Mouse (Mus musculus): ENCODE results near the gene Tspan9. TPM values are rescaled to one million over a fixed set of nuclear protein-coding genes. Genes with fewer than 3 reads are reported as not detected.

The Tspan9 gene
- polyA plus RNA-seq, 1 experiment from 2014 or later: 66.0 TPM

DNA sequence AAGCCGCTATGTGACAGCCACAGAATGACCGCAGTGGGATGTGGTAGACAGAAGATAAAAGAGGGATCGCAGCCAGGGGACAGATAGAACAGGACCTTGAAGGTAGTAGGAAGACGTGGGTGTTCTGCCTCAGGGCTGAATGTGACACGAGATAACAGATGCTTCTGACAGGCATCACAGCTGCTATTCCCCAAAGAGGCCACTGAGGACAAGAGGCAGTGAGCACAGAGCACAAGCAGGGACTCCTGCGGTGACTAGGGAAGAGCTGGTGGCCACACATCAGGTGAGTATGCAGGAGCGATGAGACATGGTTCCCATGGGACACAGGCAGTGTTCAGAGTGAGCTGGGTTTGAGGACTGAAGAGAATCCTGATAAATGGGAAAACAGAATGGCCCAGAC, 173.7 kb downstream of the Tspan9 start:
- no peaks in the 10 kb centered on the region for H3K9me3 ChIP-seq (ENCODE audit: control insufficient read depth, low read length)
- no peak for DNase-seq (ENCODE audit: low spot score)
- H3K27me3 ChIP-seq (ENCODE audit: control insufficient read depth, insufficient read depth, low read length): no peaks in the 10 kb centered on the region
- WGBS: 72% methylated on average over 7 of the region's 7 CpGs
- H3K36me3 ChIP-seq (ENCODE audit: control insufficient read depth, insufficient read depth, low read length): no peaks in the 10 kb centered on the region
- H3K4me2 ChIP-seq (ENCODE audit: low read depth): no peak overlapping the region
- H3K9ac ChIP-seq (ENCODE audit: low read length): no peak overlapping the region
- H3K27ac ChIP-seq (ENCODE audit: low read depth, low read length): no peak overlapping the region
- no peak overlapping the region for H3K4me3 ChIP-seq (ENCODE audit: low read depth, low read length)
- ATAC-seq (ENCODE audit: insufficient read depth, low FRiP score, low TSS enrichment): no peak
- H3K4me1 ChIP-seq (ENCODE audit: control insufficient read depth, insufficient read depth, low read length): peaks cover 16% of the 10 kb centered on the region

DNA sequence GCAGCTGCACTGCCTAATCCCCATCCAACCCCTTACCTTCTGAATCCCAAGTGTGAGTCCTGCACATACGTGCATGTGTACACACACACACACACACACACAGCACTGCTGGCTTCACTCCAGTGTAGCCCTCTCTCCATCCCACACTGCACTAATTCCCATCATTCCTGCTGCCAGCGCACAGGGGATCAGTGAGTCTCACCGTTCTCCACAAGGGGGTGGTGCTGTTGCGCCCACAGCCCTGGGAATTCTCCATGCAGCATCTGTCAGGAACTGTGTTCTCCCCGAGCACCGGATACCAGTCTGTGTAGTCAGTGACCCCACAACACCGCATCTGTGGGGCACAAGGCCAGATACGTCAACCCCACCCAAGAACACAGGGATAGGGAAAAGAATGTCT, 177.9 kb downstream of the Tspan9 start:
- Histone ChIP-seq H3K4me2 (ENCODE audit: low read depth) (no peak overlapping the region), H3K27me3 (ENCODE audit: control insufficient read depth, insufficient read depth, low read length) (no peaks in the 10 kb centered on the region), H3K9me3 (ENCODE audit: control insufficient read depth, low read length) (no peaks in the 10 kb centered on the region), H3K36me3 (ENCODE audit: control insufficient read depth, insufficient read depth, low read length) (peaks cover 2% of the 10 kb centered on the region; the same call in 1 of the 2 replicates), H3K4me1 (ENCODE audit: control insufficient read depth, insufficient read depth, low read length) (no peaks in the 10 kb centered on the region), H3K27ac (ENCODE audit: low read depth, low read length) (no peak overlapping the region), H3K9ac (ENCODE audit: low read length) (no peak overlapping the region), H3K4me3 (ENCODE audit: low read depth, low read length) (no peak overlapping the region)
- DNase-seq (ENCODE audit: low spot score) (peak; percentile 43), ATAC-seq (ENCODE audit: insufficient read depth, low FRiP score, low TSS enrichment) (no peak)
- 49% methylated on average over 8 of the region's 8 CpGs for whole genome bisulfite sequencing

DNA sequence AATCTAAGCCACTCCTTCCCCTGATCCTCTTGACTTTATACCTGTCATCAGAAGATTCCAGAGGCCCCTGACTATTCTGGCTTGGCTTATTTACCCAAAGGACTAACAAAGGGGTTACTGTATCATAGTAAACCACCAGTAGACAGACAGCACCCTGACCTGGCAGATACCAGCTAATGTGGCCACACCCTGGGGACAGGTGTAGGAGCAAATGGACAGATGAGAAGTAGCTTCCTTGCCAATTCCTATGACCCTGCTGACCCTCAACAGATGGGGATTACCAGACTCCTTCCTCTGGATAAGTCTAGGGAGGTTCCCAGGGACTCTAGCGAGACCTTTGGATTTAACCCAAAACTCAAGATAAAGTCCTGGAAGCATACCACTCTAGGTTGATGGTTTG, 183.2 kb downstream of the Tspan9 start:
- no peak overlapping the region for H3K4me3 ChIP-seq (ENCODE audit: low read depth, low read length)
- DNase-seq (ENCODE audit: low spot score) (no peak), ATAC-seq (ENCODE audit: insufficient read depth, low FRiP score, low TSS enrichment) (no peak)
- peaks cover 2% of the 10 kb centered on the region; the same call in 1 of the 2 replicates for H3K36me3 ChIP-seq (ENCODE audit: control insufficient read depth, insufficient read depth, low read length)
- no peak overlapping the region for H3K27ac ChIP-seq (ENCODE audit: low read depth, low read length)
- no peaks in the 10 kb centered on the region for H3K4me1 ChIP-seq (ENCODE audit: control insufficient read depth, insufficient read depth, low read length)
- no peaks in the 10 kb centered on the region for H3K9me3 ChIP-seq (ENCODE audit: control insufficient read depth, low read length)
- H3K9ac ChIP-seq (ENCODE audit: low read length): no peak overlapping the region
- no peaks in the 10 kb centered on the region for H3K27me3 ChIP-seq (ENCODE audit: control insufficient read depth, insufficient read depth, low read length)
- no peak overlapping the region for H3K4me2 ChIP-seq (ENCODE audit: low read depth)
- WGBS: 95% methylated on average over 1 of the region's 1 CpGs

DNA sequence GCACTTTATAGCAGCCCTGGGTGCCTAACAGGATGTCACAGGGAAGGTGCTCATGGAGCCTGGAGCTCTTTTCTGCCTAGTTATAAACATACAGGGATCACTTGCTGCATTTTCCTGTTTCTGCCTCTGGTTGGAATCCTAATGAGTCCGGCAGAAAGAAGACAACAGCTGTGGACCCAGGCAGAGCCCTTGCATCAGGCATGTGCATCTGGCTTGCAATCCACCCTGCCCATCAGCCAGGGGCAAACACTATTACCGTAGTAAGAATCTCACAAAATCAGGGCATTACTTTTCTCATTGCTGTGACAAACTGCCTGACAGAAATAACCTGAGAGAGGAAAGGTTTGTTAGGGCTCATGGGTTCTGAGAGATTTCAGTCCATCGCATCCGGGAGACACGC, 187.2 kb downstream of the Tspan9 start:
- H3K9ac ChIP-seq (ENCODE audit: low read length): no peak overlapping the region
- H3K27me3 ChIP-seq (ENCODE audit: control insufficient read depth, insufficient read depth, low read length): no peaks in the 10 kb centered on the region
- WGBS: 84% methylated on average over 5 of the region's 5 CpGs
- H3K9me3 ChIP-seq (ENCODE audit: control insufficient read depth, low read length): no peaks in the 10 kb centered on the region
- no peaks in the 10 kb centered on the region for H3K36me3 ChIP-seq (ENCODE audit: control insufficient read depth, insufficient read depth, low read length)
- DNase-seq (ENCODE audit: low spot score): no peak
- ATAC-seq (ENCODE audit: insufficient read depth, low FRiP score, low TSS enrichment): no peak
- no peak overlapping the region for H3K4me2 ChIP-seq (ENCODE audit: low read depth)
- no peaks in the 10 kb centered on the region for H3K4me1 ChIP-seq (ENCODE audit: control insufficient read depth, insufficient read depth, low read length)
- no peak overlapping the region for H3K4me3 ChIP-seq (ENCODE audit: low read depth, low read length)
- H3K27ac ChIP-seq (ENCODE audit: low read depth, low read length): no peak overlapping the region

DNA sequence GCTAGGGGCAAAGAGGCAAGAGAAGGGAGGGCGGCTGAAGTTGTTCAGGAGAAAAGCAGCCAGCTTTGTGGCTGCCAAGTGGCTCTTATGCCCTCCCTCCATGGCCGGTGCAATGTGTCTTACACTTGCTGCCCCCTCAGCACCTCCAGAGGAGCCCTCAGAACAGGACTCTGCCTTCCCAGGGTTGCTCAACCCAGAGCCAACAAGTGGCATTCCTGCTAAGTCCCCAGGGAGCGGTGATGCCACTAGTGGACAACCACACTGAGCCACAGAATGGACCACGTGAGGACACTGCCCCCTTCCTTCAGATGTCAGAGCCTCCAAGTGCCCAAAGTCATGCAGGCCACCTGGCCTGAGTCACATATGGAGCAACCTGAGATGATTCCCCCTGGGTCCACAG, 190.3 kb downstream of the Tspan9 start:
- no peak overlapping the region for H3K27ac ChIP-seq (ENCODE audit: low read depth, low read length)
- 0 out of 2 replicates have a peak, but pooled peaks have one; percentile 20 for ATAC-seq (ENCODE audit: insufficient read depth, low FRiP score, low TSS enrichment)
- WGBS: 87% methylated on average over 4 of the region's 4 CpGs

GRCm38 (mm10) chr6:127949885-127950284, 193.5 kb downstream of the Tspan9 start:
- Histone ChIP-seq H3K27me3 (ENCODE audit: control insufficient read depth, insufficient read depth, low read length) (no peaks in the 10 kb centered on the region), H3K9ac (ENCODE audit: low read length) (no peak overlapping the region), H3K4me3 (ENCODE audit: low read depth, low read length) (no peak overlapping the region), H3K27ac (ENCODE audit: low read depth, low read length) (no peak overlapping the region), H3K9me3 (ENCODE audit: control insufficient read depth, low read length) (no peaks in the 10 kb centered on the region), H3K36me3 (ENCODE audit: control insufficient read depth, insufficient read depth, low read length) (no peaks in the 10 kb centered on the region), H3K4me2 (ENCODE audit: low read depth) (no peak overlapping the region), H3K4me1 (ENCODE audit: control insufficient read depth, insufficient read depth, low read length) (no peaks in the 10 kb centered on the region)
- DNase-seq (ENCODE audit: low spot score) (no peak), ATAC-seq (ENCODE audit: insufficient read depth, low FRiP score, low TSS enrichment) (no peak)
- 90% methylated on average over 7 of the region's 7 CpGs for WGBS

More for the DNA sequence above, 190.3 kb downstream of the Tspan9 start:
- Histone ChIP-seq H3K36me3 (ENCODE audit: control insufficient read depth, insufficient read depth, low read length) (no peaks in the 10 kb centered on the region), H3K4me3 (ENCODE audit: low read depth, low read length) (no peak overlapping the region), H3K4me2 (ENCODE audit: low read depth) (no peak overlapping the region), H3K4me1 (ENCODE audit: control insufficient read depth, insufficient read depth, low read length) (no peaks in the 10 kb centered on the region), H3K9me3 (ENCODE audit: control insufficient read depth, low read length) (no peaks in the 10 kb centered on the region), H3K9ac (ENCODE audit: low read length) (no peak overlapping the region), H3K27me3 (ENCODE audit: control insufficient read depth, insufficient read depth, low read length) (no peaks in the 10 kb centered on the region)
- DNase-seq (ENCODE audit: low spot score): no peak

- H3K27me3 ChIP-seq (ENCODE audit: control insufficient read depth, insufficient read depth, low read length): no peaks in the 10 kb centered on the region
- no peak overlapping the region for H3K4me2 ChIP-seq (ENCODE audit: low read depth)
- WGBS: 93% methylated on average over 9 of the region's 9 CpGs
- H3K9ac ChIP-seq (ENCODE audit: low read length): no peak overlapping the region
- ATAC-seq (ENCODE audit: insufficient read depth, low FRiP score, low TSS enrichment) (no peak), DNase-seq (ENCODE audit: low spot score) (no peak)
- H3K4me1 ChIP-seq (ENCODE audit: control insufficient read depth, insufficient read depth, low read length): no peaks in the 10 kb centered on the region
- H3K9me3 ChIP-seq (ENCODE audit: control insufficient read depth, low read length): no peaks in the 10 kb centered on the region
- H3K4me3 ChIP-seq (ENCODE audit: low read depth, low read length): no peak overlapping the region
- no peaks in the 10 kb centered on the region for H3K36me3 ChIP-seq (ENCODE audit: control insufficient read depth, insufficient read depth, low read length)
- no peak overlapping the region for H3K27ac ChIP-seq (ENCODE audit: low read depth, low read length)
These were observed 194.7 kb downstream of the Tspan9 start for GRCm38 (mm10) chr6:127948656-127949055.

- peak; percentile 75 for DNase-seq (ENCODE audit: low spot score)
- H3K27ac ChIP-seq (ENCODE audit: low read depth, low read length): no peak overlapping the region
These were observed 197.7 kb downstream of the Tspan9 start for GRCm38 (mm10) chr6:127945725-127946124.

DNA sequence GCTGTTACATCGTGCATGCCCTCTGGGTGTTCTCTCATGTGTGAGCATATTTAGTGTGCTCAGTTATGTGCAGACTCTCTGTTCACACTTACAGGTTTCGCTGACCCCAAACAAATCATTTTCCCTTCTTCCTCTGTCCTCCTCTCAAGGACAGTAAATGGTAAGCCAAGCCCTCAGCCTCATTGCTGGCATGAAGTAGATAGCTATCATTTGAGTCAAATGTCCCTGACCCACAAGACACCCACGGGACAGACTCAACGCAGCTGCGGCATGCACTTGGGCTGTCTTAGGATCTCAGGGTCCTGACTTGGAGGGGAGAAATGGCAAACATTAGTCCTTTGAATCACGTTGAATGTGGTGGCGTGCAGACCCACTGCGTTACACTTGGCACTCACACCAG, 201.0 kb downstream of the Tspan9 start:
- ATAC-seq (ENCODE audit: insufficient read depth, low FRiP score, low TSS enrichment) (no peak), DNase-seq (ENCODE audit: low spot score) (no peak)
- H3K9ac ChIP-seq (ENCODE audit: low read length): no peak overlapping the region
- no peak overlapping the region for H3K4me3 ChIP-seq (ENCODE audit: low read depth, low read length)
- H3K36me3 ChIP-seq (ENCODE audit: control insufficient read depth, insufficient read depth, low read length): no peaks in the 10 kb centered on the region
- no peak overlapping the region for H3K27ac ChIP-seq (ENCODE audit: low read depth, low read length)
- H3K27me3 ChIP-seq (ENCODE audit: control insufficient read depth, insufficient read depth, low read length): no peaks in the 10 kb centered on the region
- 91% methylated on average over 8 of the region's 8 CpGs for WGBS
- H3K4me1 ChIP-seq (ENCODE audit: control insufficient read depth, insufficient read depth, low read length): no peaks in the 10 kb centered on the region
- no peaks in the 10 kb centered on the region for H3K9me3 ChIP-seq (ENCODE audit: control insufficient read depth, low read length)
- no peak overlapping the region for H3K4me2 ChIP-seq (ENCODE audit: low read depth)

More at GRCm38 (mm10) chr6:127945725-127946124, 197.7 kb downstream of the Tspan9 start:
- no peak overlapping the region for H3K9ac ChIP-seq (ENCODE audit: low read length)
- ATAC-seq (ENCODE audit: insufficient read depth, low FRiP score, low TSS enrichment): 0 out of 2 replicates have a peak, but pooled peaks have one; percentile 63
- 68% methylated on average over 9 of the region's 9 CpGs for WGBS
- no peaks in the 10 kb centered on the region for H3K4me1 ChIP-seq (ENCODE audit: control insufficient read depth, insufficient read depth, low read length)
- H3K27me3 ChIP-seq (ENCODE audit: control insufficient read depth, insufficient read depth, low read length): no peaks in the 10 kb centered on the region
- H3K4me2 ChIP-seq (ENCODE audit: low read depth): no peak overlapping the region
- H3K9me3 ChIP-seq (ENCODE audit: control insufficient read depth, low read length): no peaks in the 10 kb centered on the region
- no peak overlapping the region for H3K4me3 ChIP-seq (ENCODE audit: low read depth, low read length)
- H3K36me3 ChIP-seq (ENCODE audit: control insufficient read depth, insufficient read depth, low read length): no peaks in the 10 kb centered on the region

Data from neural tube, embryonic 11.5 days (tissue).